ENCODE assay signal across 8 mouse cellular contexts in the genomic region with DNA sequence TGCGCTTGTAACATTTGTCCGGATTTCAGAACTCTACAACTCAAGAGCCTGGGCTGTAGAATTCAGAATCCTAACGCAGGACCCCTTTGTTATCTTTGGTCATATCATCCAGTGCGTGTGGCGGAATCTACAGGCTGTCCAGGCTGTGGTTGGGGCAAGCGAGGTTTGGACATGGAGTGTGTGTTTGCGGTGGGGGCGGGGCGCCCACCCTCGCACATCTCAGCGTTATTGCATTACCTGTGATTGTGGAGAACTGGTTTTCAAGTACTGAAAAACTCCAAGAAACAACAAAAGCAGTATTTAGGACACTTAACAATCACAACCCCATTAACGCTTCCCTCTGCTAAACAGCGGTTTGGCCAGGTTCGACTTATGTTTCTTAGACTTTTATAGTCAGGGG. TPM values are rescaled to one million over a fixed set of nuclear protein-coding genes. Genes with fewer than 3 reads are reported as not detected.
DNase-seq lines count a peak whose midpoint lies in the region; ATAC-seq and TF ChIP-seq lines count a peak whose summit lies in the region.

No protein-coding gene starts in this region.

- peak overlapping the region; percentile 86 for H3K27ac ChIP-seq in heart, embryonic 10.5 days
- no peak overlapping the region for H3K27ac ChIP-seq in CH12.LX (ENCODE audit: insufficient read depth, low read depth)
- peak overlapping the region; percentile 82 for H3K27ac ChIP-seq in hindbrain, embryonic 16.5 days (ENCODE audit: low read depth, low read length)
- peak overlapping the region; percentile 83 for H3K27ac ChIP-seq in midbrain, embryonic 14.5 days (replicated peaks; ENCODE audit: low read depth, low read length)

- no peak for TF ChIP-seq EP300 in CH12.LX (IDR thresholded peaks at IDR 0.05; ENCODE audit: low read length)

- no peaks in the 10 kb centered on the region for H3K79me2 ChIP-seq in CH12.LX (replicated peaks; ENCODE audit: control insufficient read depth, extremely low read depth, insufficient read depth, poor library complexity, severe bottlenecking)

- H3K9me3 ChIP-seq in heart, embryonic 10.5 days = no peaks in the 10 kb centered on the region
- no peaks in the 10 kb centered on the region for H3K9me3 ChIP-seq in CH12.LX (replicated peaks; ENCODE audit: low read length)
- H3K9me3 ChIP-seq in hindbrain, embryonic 16.5 days (ENCODE audit: control insufficient read depth, low read length) = no peaks in the 10 kb centered on the region
- no peaks in the 10 kb centered on the region for H3K9me3 ChIP-seq in midbrain, embryonic 14.5 days (ENCODE audit: control insufficient read depth, low read length)

- 0 out of 2 replicates have a peak, but pooled peaks cover 6% of the 10 kb centered on the region for H3K4me1 ChIP-seq in heart, embryonic 10.5 days
- H3K4me1 ChIP-seq in CH12.LX (ENCODE audit: control insufficient read depth in 1 of 2, insufficient read depth in 2 of 2) = peaks cover 3 to 12% of the 10 kb centered on the region in 2 experiments; a peak in 3 of 4 replicates
- H3K4me1 ChIP-seq in hindbrain, embryonic 16.5 days (ENCODE audit: control insufficient read depth, insufficient read depth, low read depth, low read length) = peaks cover 11% of the 10 kb centered on the region
- peaks cover 11% of the 10 kb centered on the region for H3K4me1 ChIP-seq in midbrain, embryonic 14.5 days (ENCODE audit: control insufficient read depth, insufficient read depth, low read length)

- TF ChIP-seq CTCF in CH12.LX (conservative IDR thresholded peaks at IDR 0.05 in 1 of 2, IDR thresholded peaks at IDR 0.05 in 1 of 2; ENCODE audit: low read depth in 2 of 2, low read length in 2 of 2) = no peak

- peak overlapping the region; percentile 19; the same call in 1 of the 2 replicates for H3K9ac ChIP-seq in CH12.LX (ENCODE audit: insufficient read depth, low read depth)
- H3K9ac ChIP-seq in hindbrain, embryonic 16.5 days (ENCODE audit: low read depth, low read length) = peak overlapping the region; percentile 73
- peak overlapping the region; percentile 66 for H3K9ac ChIP-seq in midbrain, embryonic 14.5 days (replicated peaks; ENCODE audit: low read length)

- DNase-seq in heart, embryonic 10.5 days (ENCODE audit: low spot score) = no peak
- no peak for DNase-seq in heart, adult 8-10 months (ENCODE audit: low spot score)
- no peak for DNase-seq in CH12.LX (ENCODE audit: extremely low read depth)
- DNase-seq in embryo, embryonic 10.5 days (ENCODE audit: low spot score) = peak; percentile 66
- DNase-seq in midbrain, embryonic 14.5 days = no peak
- DNase-seq in testis, postnatal 14 days (ENCODE audit: low spot score) = no peak
- DNase-seq in spleen, postnatal 4 days (ENCODE audit: low spot score in 2 of 2) = no peak

- no peak for ATAC-seq in hindbrain, embryonic 16.5 days
- ATAC-seq in midbrain, embryonic 14.5 days (ENCODE audit: low FRiP score, low TSS enrichment) = no peak

- 5% methylated on average over 14 of the region's 14 CpGs for WGBS in heart, embryonic 10.5 days
- WGBS in hindbrain, embryonic 16.5 days = 5% methylated on average over 14 of the region's 14 CpGs
- WGBS in midbrain, embryonic 14.5 days = 4% methylated on average over 14 of the region's 14 CpGs

- in situ Hi-C loops in CH12.LX (cut with MboI; ENCODE audit: low pct_ligation_motif_present, low pct_unique_long_range_greater_than_20kb, low sequenced_read_pairs) = no loop called here

- H3K4me3 ChIP-seq in heart, embryonic 10.5 days = peak overlapping the region; percentile 93
- peak overlapping the region in 2 of 3 experiments; percentile 26 to 81 for H3K4me3 ChIP-seq in CH12.LX (replicated peaks in 1 of 3; ENCODE audit: low read depth in 2 of 3, low read length in 2 of 3, poor library complexity in 1 of 3)
- H3K4me3 ChIP-seq in hindbrain, embryonic 16.5 days (ENCODE audit: low read length) = peak overlapping the region; percentile 89
- H3K4me3 ChIP-seq in midbrain, embryonic 14.5 days (replicated peaks; ENCODE audit: low read depth, low read length) = peak overlapping the region; percentile 78

- TF ChIP-seq RAD21 in CH12.LX (IDR thresholded peaks at IDR 0.05; ENCODE audit: low read depth, low read length) = no peak

- dilution Hi-C loops in CH12.LX (cut with MboI; ENCODE audit: extremely low pct_ligation_motif_present, extremely low pct_unique_long_range_greater_than_20kb, low sequenced_read_pairs) = no loop called here

- H3K36me3 ChIP-seq in heart, embryonic 10.5 days = no peaks in the 10 kb centered on the region
- no peaks in the 10 kb centered on the region for H3K36me3 ChIP-seq in CH12.LX (replicated peaks in 1 of 2; ENCODE audit: control insufficient read depth in 1 of 2, insufficient read depth in 1 of 2, low read length in 1 of 2)
- H3K36me3 ChIP-seq in hindbrain, embryonic 16.5 days (ENCODE audit: control insufficient read depth, insufficient read depth, low read length) = no peaks in the 10 kb centered on the region
- no peaks in the 10 kb centered on the region for H3K36me3 ChIP-seq in midbrain, embryonic 14.5 days (ENCODE audit: control insufficient read depth, insufficient read depth, low read length)

- TF ChIP-seq POLR2A in CH12.LX (IDR thresholded peaks at IDR 0.05; ENCODE audit: low read depth, low read length) = no peak

- no peaks in the 10 kb centered on the region for H3K27me3 ChIP-seq in heart, embryonic 10.5 days (ENCODE audit: insufficient read depth, poor library complexity, severe bottlenecking)
- no peaks in the 10 kb centered on the region for H3K27me3 ChIP-seq in CH12.LX (replicated peaks)
- no peaks in the 10 kb centered on the region for H3K27me3 ChIP-seq in hindbrain, embryonic 16.5 days (replicated peaks; ENCODE audit: control insufficient read depth, insufficient read depth, low read length)
- no peaks in the 10 kb centered on the region for H3K27me3 ChIP-seq in midbrain, embryonic 14.5 days (ENCODE audit: control insufficient read depth, insufficient read depth, low read length)

- H3K4me2 ChIP-seq in CH12.LX (ENCODE audit: insufficient read depth, low read depth, poor library complexity, severe bottlenecking) = peak overlapping the region; percentile 60
- peak overlapping the region; percentile 92 for H3K4me2 ChIP-seq in hindbrain, embryonic 16.5 days (ENCODE audit: low read length)
- H3K4me2 ChIP-seq in midbrain, embryonic 14.5 days (ENCODE audit: low read length) = peak overlapping the region; percentile 84

TF ChIP-seq in CH12.LX, 34 proteins besides CTCF, POLR2A, EP300 and RAD21:
- TF ChIP-seq MAFK (IDR thresholded peaks at IDR 0.05; ENCODE audit: insufficient replicate concordance, low read length) (no peak), TCF12 (IDR thresholded peaks at IDR 0.05; ENCODE audit: low read depth, low read length) (no peak), RCOR1 (conservative IDR thresholded peaks at IDR 0.05; ENCODE audit: low read depth, low read length) (no peak), SMC3 (IDR thresholded peaks at IDR 0.05; ENCODE audit: low read depth, low read length) (no peak), POLR2AphosphoS2 (IDR thresholded peaks at IDR 0.05; ENCODE audit: low read depth, low read length) (no peak), MAZ (IDR thresholded peaks at IDR 0.05; ENCODE audit: low read depth, low read length) (no peak), HCFC1 (IDR thresholded peaks at IDR 0.05; ENCODE audit: low read depth, low read length) (no peak), NELFE (IDR thresholded peaks at IDR 0.05; ENCODE audit: low read depth, low read length) (no peak), JUN (IDR thresholded peaks at IDR 0.05; ENCODE audit: insufficient read depth, low read depth, low read length) (no peak), MAX (IDR thresholded peaks at IDR 0.05; ENCODE audit: low read length) (no peak), USF2 (conservative IDR thresholded peaks at IDR 0.05; ENCODE audit: low read depth, low read length) (no peak), E2F4 (IDR thresholded peaks at IDR 0.05; ENCODE audit: insufficient replicate concordance, low read depth, low read length) (no peak), JUND (conservative IDR thresholded peaks at IDR 0.05; ENCODE audit: low read depth, low read length) (no peak)

RNA-seq across cellular contexts. Expression of a gene that starts 9.1 kb away (rescaled TPM):
- polyA plus RNA-seq in heart, embryonic 10.5 days (2016; fragmentation: Nextera tagmentation; extraction: Ambion mirVana) = 18.3 and 20.4 TPM in 2 replicates
- 10 to 100 TPM; 14.0 to 18.6 (median 17.7) TPM for total RNA-seq in heart, adult 8-10 months (2022)
- 1.4 and 1.5 TPM in 2 replicates for total RNA-seq in CH12.LX (2012; rRNA removed)
- 1.7 and 2.2 TPM in 2 replicates for total RNA-seq in CH12.LX (2014; rRNA removed)
- polyA plus RNA-seq in CH12.LX (2012; ENCODE audit: insufficient read length, low read depth) = 3.3 and 3.9 TPM in 2 replicates
- 44.8 and 53.0 TPM in 2 replicates for polyA plus RNA-seq in hindbrain, embryonic 16.5 days (2015; fragmentation: Nextera tagmentation; extraction: Ambion mirVana)
- 41.7 and 62.2 TPM in 2 replicates for polyA plus RNA-seq in midbrain, embryonic 14.5 days (2014; fragmentation: Nextera tagmentation; extraction: Ambion mirVana)

Comparison
In these comparisons a context has a peak if more than half of its experiments do, and no peak if none do; other contexts are left out.
1. H3K9ac ChIP-seq: peak in every context shown above with its lines; median percentile 73 in hindbrain, embryonic 16.5 days; 66 in midbrain, embryonic 14.5 days; 19 in CH12.LX.